Mouse (Mus musculus): ENCODE data around the gene Diras1. TPM values are rescaled to one million over a fixed set of nuclear protein-coding genes. Genes with fewer than 3 reads are reported as not detected.

Gene Diras1
- polyA plus RNA-seq, 3 experiments from 2014 or later = not detected

Other genes with a start within 250 kb of the Diras1 start
- 10 to 100 TPM; 12.1 to 22.6 (median 17.8) TPM for gene Sf3a2, start 227.5 kb downstream of the Diras1 start, polyA plus RNA-seq (2017; shearing (Covaris generic))
- gene Plekhj1, start 227.0 kb downstream of the Diras1 start, polyA plus RNA-seq (2017; shearing (Covaris generic)) = 100 to 1,000 TPM; 127 to 149 (median 146) TPM
- gene Amh, start 220.4 kb downstream of the Diras1 start, polyA plus RNA-seq (2017; shearing (Covaris generic)) = not detected
- gene Jsrp1, start 212.2 kb downstream of the Diras1 start, polyA plus RNA-seq (2017; shearing (Covaris generic)) = not detected
- 1,000 to 10,000 TPM; 1,680 to 2,431 (median 2,240) TPM for gene Oaz1, start 199.0 kb downstream of the Diras1 start, polyA plus RNA-seq (2017; shearing (Covaris generic))
- not detected for gene Lingo3, start 181.6 kb downstream of the Diras1 start, polyA plus RNA-seq (2017; shearing (Covaris generic))
- 100 to 1,000 TPM; 144 to 210 (median 202) TPM for gene Lsm7, start 170.5 kb downstream of the Diras1 start, polyA plus RNA-seq (2017; shearing (Covaris generic))
- 10 to 100 TPM in 2 of 3 experiments, 1 to 10 TPM in 1; 9.6 to 15.0 (median 12.1) TPM for gene Sppl2b, start 170.4 kb downstream of the Diras1 start, polyA plus RNA-seq (2017; shearing (Covaris generic))
- not detected for gene Tmprss9, start 153.8 kb downstream of the Diras1 start, polyA plus RNA-seq (2017; shearing (Covaris generic))
- 100 to 1,000 TPM; 207 to 260 (median 248) TPM for gene Timm13, start 124.7 kb downstream of the Diras1 start, polyA plus RNA-seq (2017; shearing (Covaris generic))
- gene Lmnb2, start 107.4 kb downstream of the Diras1 start, polyA plus RNA-seq (2017; shearing (Covaris generic)) = 1 to 10 TPM; 2.4 to 4.5 (median 3.5) TPM
- 10 to 100 TPM; 26.4 to 51.5 (median 39.3) TPM for gene Gadd45b, start 95.6 kb downstream of the Diras1 start, polyA plus RNA-seq (2017; shearing (Covaris generic))
- gene Gng7, start 10.7 kb downstream of the Diras1 start, polyA plus RNA-seq (2017; shearing (Covaris generic)) = not detected
- gene Slc39a3, start 11.8 kb upstream of the Diras1 start, polyA plus RNA-seq (2017; shearing (Covaris generic)) = 1 to 10 TPM; 2.4 to 5.0 (median 2.7) TPM
- gene Sgta, start 34.5 kb upstream of the Diras1 start, polyA plus RNA-seq (2017; shearing (Covaris generic)) = 10 to 100 TPM; 66.4 to 86.5 (median 71.0) TPM
- gene Thop1, start 44.4 kb upstream of the Diras1 start, polyA plus RNA-seq (2017; shearing (Covaris generic)) = 1 to 10 TPM; 1.9 to 2.7 (median 2.5) TPM
- gene Creb3l3, start 73.2 kb upstream of the Diras1 start, polyA plus RNA-seq (2017; shearing (Covaris generic)) = not detected
- 10 to 100 TPM; 22.1 to 27.1 (median 23.3) TPM for gene Map2k2, start 80.3 kb upstream of the Diras1 start, polyA plus RNA-seq (2017; shearing (Covaris generic))
- 10 to 100 TPM in 1 of 3 experiments, 1 to 10 TPM in 2; 8.5 to 10.8 (median 9.3) TPM for gene Zbtb7a, start 109.6 kb upstream of the Diras1 start, polyA plus RNA-seq (2017; shearing (Covaris generic))
- gene Pias4, start 142.3 kb upstream of the Diras1 start, polyA plus RNA-seq (2017; shearing (Covaris generic)) = 10 to 100 TPM; 15.4 to 21.5 (median 17.1) TPM
- 1,000 to 10,000 TPM in 1 of 3 experiments, 100 to 1,000 TPM in 2; 925 to 1,158 (median 972) TPM for gene Eef2, start 151.0 kb upstream of the Diras1 start, polyA plus RNA-seq (2017; shearing (Covaris generic))
- 1 to 10 TPM; 3.1 to 5.4 (median 3.6) TPM for gene Dapk3, start 157.3 kb upstream of the Diras1 start, polyA plus RNA-seq (2017; shearing (Covaris generic))
- not detected for gene 4930442H23Rik, start 158.2 kb upstream of the Diras1 start, polyA plus RNA-seq (2017; shearing (Covaris generic))
- gene Nmrk2, start 176.4 kb upstream of the Diras1 start, polyA plus RNA-seq (2017; shearing (Covaris generic)) = under 1 TPM in 2 of 3 experiments, not detected in 1; 0.17 to 0.28 TPM
- gene Atcay, start 205.2 kb upstream of the Diras1 start, polyA plus RNA-seq (2017; shearing (Covaris generic)) = 10 to 100 TPM in 1 of 3 experiments, 1 to 10 TPM in 2; 4.8 to 12.6 (median 5.1) TPM
- gene Zfr2, start 207.5 kb upstream of the Diras1 start, polyA plus RNA-seq (2017; shearing (Covaris generic)) = 1 to 10 TPM in 1 of 3 experiments, under 1 TPM in 2; 0.20 to 1.0 (median 0.37) TPM
- gene Matk, start 227.3 kb upstream of the Diras1 start, polyA plus RNA-seq (2017; shearing (Covaris generic)) = 10 to 100 TPM; 30.1 to 68.1 (median 64.4) TPM
- gene Mrpl54, start 241.3 kb upstream of the Diras1 start, polyA plus RNA-seq (2017; shearing (Covaris generic)) = 100 to 1,000 TPM; 111 to 148 (median 127) TPM
- gene Apba3, start 241.3 kb upstream of the Diras1 start, polyA plus RNA-seq (2017; shearing (Covaris generic)) = 10 to 100 TPM in 2 of 3 experiments, 1 to 10 TPM in 1; 9.9 to 12.4 (median 12.3) TPM